Mouse (Mus musculus): ENCODE measurements around the gene Lrrc1.
A peak's percentile ranks its signal among the peaks of the same experiment; 100 is the strongest.

Gene Lrrc1

DNA sequence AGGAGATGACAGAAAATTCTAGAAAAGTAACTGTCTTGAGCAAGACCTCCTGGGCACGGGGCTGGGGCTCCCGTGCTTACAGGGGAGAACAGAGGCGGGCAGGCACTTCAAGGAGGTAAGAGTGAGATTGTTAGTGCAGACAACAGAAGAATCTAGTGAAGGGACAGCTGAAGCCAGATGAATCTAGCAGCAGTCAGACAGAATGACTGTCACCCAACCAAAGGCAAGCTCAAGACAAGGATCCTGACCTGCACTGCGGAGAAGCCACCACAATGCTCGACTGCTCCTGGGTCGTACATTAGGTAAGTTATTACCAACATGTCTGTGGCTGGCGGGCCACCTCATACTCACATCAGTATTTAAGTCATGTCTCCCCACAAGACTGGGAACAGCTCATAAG lies 3.1 kb downstream of the Lrrc1 start:
- no peak for DNase-seq

DNA sequence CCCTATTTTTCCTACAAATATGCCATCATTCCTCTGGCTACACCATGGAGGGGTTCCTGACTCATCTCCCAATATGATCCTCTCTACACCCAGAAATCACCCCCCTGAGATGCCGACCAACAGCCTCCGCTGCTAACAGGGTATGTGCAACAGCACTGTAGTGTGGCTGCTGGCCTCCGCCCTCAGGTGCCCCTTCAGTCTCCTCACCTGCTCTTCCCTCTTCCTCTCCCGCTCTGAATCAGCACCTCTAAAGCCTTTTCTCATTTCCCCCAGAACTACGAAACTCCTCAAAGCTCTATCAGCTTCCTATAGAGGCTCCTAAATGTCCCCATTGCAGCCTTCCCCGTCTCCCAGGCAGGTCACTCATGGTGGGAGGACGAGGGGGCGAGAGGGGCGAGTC lies 5.4 kb downstream of the Lrrc1 start:
- no peak for DNase-seq

DNA sequence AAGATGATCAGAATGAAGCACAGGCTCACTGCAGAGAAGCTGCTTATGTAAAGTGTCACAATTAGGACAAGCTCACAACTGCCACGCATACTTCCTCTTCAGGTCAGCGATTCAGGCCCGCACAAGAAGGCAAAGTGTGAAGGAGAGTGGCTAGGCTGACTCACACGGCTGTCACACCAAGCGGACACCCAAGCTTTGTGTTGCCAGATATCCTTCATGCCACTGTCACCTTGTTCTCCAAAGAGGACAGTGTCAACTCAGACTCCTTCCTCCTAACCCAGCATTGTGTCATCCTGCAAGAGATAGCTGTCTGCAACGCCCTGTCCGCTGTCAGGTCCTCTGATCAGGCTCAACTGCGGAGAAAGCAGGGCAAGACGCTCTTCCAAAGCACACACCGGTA lies 7.3 kb downstream of the Lrrc1 start:
- no peak for DNase-seq

DNA sequence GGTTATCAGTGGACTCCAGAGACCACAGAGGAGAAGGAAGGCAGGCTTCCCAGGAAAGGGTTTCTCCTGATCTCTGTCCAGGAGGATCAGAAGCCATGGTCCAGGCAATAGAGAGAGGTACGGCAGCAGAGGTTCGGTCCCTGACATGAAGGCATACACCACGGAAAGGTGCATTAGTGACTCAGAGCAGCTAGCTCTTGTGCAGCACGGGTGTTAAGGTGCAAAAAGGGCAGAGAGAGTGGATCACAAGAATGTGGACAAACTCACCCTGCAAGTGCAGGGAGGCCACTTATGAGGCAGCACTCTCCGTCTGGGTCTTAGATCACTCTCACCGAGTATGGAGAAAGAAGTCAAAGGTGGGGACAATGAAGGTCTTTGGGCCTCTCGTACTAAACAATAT lies 7.8 kb downstream of the Lrrc1 start:
- DNase-seq: peak; percentile 43 to 58

DNA sequence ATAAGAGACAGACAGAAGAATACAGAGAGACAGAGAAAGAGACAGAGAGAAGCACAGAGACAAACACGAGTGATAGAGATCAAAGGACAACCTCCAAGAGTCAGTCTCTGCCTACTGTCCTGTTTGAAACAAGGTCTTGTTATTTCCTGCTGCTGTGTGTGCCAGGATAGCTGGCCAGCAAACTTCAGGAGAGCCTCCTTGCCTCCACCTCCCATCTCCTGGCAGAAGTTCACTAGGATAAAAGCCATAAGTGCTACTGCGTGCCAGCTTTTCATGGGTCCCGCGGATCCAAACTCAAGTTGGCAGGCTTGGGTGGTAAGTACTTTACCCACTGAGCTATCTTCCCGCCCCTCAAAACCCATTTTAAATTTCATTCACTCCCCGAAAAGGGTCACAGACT lies 8.4 kb downstream of the Lrrc1 start:
- no peak for DNase-seq

DNA sequence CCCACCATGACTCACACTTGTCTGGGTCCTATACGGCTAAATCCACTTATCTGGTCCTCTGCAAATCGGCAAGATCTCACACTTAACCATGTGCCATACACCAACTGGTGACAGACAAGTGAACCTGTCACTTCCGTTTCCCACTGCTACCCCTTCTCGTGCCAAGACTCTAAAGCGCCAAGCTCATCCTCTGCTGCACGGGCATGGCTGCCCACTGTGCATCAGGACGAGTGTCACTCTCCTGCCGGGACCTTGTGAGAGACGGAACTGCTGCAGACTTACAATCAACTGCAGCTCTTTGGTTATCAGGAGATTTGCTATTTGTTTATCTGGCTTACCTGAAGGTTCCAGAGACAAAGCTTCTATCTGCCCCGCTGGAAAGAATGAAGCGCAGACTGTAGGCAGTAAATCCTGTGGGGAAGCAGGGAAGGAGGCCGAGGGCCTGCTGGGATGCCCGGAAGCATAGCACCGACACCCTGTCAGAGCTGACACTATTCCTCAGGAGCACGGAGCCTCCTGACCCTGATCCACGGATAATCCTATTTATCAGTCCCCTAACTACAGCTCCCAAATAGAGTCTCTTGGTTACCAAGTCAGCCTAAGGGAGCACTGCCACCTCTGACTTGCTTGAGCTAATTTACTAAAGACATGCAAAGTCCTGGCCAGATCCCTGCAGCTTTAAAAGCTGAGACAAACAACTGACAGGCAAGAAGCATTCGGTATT lies 9.5 kb downstream of the Lrrc1 start:
- no peak for DNase-seq

DNA sequence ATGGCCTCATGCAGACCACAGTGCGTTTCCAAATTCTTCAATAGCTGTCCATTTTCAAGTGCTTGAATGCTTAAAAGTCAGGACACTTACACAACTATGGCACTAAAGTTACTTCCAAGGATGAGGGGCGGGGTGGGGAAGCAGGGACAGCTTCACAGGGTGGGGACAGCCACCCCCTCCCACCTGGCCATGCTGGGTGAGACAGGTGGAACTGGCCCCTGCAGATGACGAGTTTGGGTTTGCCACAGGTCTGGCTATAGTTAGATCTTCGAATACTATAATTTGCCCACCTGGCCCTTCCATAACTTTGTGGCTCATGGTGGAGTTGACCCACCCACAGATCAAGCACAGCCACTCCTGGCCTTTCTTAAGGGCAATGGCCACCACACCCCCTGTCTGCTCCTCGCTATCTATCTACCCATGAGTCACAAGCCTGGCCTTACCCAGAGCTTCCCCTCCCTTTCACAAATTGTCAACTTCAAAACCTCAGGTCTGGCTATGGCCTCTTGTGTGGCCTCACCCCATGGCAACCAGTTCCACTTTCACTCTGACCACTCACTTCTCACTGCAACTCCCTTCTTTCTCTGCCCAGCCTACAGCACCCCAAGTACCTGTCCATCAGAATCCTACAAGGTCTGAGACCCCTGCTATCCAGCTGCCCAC lies 16.2 kb downstream of the Lrrc1 start:
- no peak for DNase-seq

DNA sequence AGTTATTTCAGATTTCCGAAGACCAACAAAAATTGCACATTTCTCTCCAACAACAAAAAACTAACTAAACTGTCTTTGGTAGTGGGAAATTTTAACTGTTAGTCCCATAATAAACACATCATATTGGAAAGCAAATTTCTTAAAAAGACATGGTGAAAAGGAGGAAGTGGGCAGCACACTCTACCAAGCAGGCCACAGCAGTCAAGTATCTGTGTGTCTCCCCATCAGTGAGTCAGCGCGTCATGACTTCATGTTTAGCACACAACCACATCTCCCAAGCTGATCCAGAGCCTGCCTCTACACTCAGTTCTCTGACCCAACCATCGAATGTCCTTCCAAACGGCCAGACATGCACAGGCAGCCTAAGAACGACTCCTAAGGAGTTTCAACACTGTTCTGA lies 17.5 kb downstream of the Lrrc1 start:
- DNase-seq: no peak

DNA sequence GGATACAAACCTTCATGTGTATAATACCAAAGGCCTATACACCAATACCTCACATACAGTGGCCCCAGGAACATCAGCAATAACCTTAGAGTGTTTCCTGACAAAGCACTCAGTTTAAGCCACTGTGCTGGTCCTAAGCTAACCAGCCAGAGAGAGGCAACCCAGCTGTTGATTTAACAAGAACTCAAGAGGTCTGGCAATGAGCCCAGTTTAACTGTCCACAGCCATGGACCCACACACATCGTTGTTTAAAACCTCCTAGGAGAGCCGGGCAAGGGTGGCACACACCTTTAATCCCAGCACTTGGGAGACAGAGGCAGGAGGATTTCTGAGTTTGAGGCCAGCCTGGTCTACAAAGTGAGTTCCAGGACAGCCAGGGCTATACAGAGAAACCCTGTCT lies 18.0 kb downstream of the Lrrc1 start:
- DNase-seq: no peak

DNA sequence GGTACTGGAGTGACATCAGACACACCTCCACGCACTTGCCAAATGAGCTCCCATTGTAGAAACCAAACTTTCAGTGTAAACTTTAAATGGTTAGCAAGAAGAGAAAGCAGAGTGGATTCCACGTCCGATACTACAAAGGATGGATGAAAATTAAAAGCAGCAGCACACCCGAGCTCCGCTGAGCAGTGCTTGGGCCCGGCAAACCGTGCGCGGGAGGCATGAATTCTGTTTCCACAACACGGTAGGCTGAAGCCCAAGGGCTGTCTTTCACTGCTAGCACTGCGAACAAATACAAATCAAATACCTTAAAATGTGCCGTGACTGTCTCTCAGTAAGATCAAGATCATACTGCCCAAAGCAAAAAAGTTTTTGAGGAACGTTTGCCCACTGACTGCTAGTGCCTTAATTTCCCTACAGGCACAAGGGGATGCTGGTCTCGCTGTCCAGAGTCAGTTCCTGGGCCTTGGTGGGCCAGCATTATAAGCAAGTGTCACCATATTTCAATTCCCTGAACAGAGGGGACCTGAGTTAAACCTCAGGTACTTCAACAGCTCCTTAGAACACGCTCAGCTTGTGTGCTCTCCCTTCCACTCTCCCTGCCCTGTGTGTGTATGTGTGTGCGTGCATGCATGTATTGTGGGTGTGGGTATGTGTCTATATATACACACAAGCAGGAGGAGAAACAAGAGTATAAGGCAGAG lies 18.9 kb downstream of the Lrrc1 start:
- DNase-seq: no peak

DNA sequence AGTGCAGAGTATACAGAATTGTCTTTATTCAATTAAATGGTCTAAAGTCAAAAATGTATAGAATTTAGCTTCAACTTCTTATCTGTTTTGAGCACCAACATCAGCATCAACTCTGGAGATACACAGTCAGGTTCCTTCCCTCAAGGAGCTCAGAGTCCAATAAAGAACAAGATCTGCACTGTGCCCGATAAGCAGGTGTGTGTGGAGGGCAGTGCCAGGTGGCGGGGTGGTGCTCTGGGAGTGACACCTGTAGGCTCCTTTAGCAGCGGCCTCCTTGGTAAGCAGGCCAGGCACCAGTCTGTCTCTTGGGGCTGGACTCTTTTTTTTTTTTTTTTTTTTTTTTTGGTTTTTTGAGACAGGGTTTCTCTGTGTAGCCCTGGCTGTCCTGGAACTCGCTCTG lies 20.9 kb downstream of the Lrrc1 start:
- no peak for DNase-seq

DNA sequence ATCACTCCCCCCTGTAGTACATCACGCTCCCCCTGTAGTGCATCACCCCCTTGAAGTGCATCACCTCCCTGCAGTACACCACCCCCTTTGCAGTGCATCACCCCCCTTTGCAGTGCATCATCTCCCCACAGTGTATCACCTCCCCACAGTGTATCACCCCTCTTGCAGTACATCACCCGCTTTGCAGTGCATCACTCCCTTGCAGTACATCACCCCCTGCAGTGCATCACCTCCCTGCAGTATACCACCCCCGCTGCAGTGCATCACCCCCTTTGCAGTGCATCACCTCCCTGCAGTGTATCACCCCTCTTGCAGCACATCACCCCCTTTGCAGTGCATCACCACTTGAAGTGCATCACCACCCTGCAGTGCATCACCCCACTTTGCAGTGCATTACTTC lies 22.2 kb downstream of the Lrrc1 start:
- DNase-seq: no peak

DNA sequence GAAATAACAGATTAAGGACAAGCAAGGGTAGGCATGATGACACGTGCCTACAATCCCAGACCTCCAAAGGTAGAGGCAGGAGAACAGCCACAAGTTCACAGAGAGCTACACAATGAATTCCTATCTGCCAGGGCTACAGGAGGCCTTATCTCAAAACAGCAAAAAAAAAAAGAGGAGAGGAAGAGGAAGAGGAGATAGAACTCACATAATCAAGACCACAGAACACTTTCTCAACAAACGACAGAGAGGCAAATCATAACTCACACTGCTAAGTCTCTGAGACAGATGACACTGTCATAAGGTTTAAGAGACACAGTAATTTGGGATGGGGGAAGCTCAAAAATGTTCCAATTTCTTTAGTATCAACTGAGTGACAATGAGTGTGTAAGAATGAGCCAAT lies 25.5 kb downstream of the Lrrc1 start:
- no peak for DNase-seq

DNA sequence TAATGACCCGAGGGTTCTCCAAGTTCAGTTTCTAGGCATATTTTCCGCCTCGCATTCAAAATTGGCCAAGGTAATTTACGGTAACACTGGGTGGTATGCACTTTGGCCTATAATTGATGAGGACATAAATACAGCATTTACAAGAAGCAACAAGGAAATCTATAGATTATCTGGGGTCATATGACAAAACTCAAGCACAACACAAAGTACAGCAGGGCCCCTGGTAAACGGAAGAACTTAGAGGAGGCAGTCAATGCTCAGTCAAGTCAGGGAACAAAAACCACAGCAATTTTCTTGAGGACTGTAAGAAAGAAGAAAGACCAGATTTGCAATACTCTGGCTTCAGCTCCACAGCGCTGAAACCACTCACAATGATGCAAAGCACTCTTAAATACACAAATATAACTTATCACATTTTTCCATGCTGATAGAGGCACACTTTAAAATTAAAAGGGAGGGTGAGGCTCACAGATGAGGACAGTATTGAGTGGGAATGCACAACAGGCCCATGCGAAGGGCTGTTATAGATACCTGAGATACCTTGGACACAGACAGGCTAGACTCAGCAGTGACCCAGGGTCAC lies 27.8 kb downstream of the Lrrc1 start:
- no peak for DNase-seq

DNA sequence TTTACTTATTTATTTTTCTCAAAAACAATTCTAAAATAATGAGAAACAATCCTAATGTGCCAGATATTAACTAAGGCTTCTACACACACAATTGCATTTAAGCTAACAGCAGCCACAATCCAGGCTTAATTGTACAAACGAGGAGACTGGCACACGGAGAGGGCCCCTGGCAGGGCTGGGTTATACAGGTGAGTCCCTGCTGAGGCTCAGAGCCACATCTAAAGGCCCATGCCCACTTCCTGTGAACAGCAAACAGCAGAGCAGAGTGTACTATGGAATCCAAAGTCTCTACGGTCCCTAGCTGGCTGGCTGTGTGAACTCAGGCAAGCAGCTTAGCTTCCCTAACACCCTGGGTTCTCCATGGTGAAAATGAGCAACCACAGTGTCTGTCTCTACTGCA lies 30.8 kb downstream of the Lrrc1 start:
- DNase-seq: no peak

DNA sequence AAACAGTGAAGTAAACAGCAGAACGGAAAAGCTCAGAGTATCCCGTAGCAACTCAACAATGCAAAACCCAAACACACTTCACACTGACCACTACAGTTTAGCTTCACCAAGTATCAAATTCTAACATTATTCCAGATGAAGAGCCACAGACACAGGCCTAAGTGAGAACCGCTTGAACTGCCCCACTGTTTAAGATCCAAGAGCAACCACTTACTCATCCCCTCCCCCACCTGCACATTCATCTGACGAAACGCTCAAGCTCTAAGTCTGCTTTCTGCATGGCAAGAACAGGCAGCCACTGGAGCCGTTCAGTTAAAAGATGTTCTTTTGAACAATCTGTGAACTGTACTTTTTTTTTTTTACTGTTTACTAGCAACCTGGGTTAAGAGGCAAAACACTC lies 32.5 kb downstream of the Lrrc1 start:
- DNase-seq: no peak

DNA sequence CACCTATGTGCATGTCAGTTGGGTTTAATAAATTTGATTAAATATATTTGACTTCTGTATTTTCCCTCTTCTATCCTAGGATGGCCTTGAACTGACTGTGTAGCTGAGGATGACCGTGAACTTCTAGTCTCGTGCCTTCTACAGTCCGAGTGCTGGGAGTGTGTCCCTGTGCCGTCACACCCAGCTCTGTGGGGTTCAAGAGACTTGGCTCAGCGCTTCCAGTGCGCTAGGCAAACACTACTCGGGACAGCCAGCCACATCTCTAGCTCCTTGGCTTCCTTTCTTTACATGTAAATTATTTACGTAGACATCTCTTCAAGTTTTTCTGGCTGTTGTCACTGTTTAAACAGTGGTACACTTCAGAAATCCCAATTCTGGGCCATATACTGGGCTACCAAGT lies 34.1 kb downstream of the Lrrc1 start:
- DNase-seq: peak in 1 of 2 experiments; percentile 57

DNA sequence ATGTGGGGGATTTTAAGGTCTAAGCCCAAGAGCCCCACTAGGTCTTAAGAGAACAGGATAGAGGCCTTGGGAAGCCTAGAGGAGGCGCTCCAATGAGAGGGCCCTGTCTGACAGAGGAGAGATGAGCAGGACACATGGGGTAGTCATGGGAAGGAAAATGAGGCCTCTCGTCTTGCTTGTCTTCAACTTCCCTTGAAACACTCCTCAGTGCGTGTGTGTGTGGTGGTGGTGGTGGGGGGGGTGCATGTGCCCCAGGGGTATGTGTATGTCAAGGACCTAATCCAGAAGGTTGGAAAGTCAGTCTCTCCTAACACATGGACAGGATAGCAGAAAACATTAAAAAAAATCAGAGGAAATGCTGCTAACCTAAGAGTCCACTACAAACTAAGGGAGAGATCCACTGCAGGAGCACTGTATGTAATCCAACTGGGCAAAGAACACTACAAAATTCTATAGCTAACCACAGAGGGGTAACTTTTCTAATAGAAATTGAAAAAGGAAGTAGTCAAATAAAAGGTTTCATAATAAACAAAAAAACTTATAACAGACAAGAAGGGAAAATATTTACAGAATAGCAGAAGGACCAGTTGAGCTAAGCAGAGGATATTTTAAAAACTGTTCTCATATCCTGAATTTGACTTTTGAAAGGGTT lies 36.8 kb downstream of the Lrrc1 start:
- no peak for DNase-seq

DNA sequence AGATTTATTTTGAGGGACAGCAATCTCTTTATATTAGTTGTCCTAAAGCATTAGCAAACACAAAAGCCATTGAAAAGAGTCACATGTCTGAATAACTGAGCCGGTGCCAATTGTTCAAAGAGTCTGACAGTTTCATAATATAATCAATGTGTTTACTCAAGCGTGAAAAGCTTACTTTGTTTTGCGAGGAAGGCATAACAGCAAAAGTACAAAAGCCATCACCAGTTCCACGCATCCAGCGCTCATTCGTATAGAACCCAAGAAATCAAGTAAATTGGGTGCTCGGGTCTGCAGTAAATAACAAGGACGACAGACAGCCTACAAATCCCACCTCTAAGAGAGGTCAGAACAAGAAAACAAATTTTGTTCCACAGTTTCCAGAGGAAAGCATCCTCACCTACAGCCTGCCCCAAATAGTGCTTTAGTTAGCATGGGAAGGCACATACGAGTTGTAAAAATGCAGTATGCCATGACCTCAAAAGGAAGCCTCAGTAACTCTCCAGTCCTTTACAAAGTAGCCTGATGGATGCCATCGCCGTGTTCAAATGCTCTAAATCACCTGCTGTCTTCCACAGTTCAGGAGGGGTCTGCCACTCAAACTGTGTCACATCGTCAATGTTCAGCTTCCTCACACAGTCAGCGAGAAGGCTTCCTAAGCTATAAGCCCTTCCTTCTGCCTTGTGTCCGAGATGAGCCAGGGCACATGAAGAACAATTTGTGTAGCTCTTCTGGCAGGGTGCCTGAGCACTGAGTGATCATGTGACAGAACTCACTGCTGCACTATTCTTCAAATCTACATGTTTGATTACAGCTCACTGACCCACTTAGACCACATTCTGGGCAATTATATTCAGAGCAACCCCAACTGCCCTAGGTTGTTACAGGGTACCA lies 41.9 kb downstream of the Lrrc1 start:
- no peak for DNase-seq

DNA sequence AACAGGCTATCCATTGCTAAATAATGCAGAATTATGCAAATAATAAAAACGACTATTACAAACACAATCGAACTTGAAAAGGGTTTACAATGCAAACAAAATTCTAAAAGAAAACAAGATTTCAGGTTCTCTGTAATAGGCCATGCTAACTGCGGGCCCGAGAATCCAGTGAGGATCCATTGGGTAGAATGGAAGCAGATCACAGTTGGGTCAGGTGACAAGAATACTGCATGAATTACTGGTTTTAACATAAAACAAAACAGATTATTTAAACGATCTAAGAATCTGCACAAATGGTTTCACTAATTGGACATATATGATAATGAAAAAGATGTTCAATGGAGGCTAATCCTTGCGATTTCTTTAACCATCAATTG lies 42.5 kb downstream of the Lrrc1 start:
- DNase-seq: no peak

DNA sequence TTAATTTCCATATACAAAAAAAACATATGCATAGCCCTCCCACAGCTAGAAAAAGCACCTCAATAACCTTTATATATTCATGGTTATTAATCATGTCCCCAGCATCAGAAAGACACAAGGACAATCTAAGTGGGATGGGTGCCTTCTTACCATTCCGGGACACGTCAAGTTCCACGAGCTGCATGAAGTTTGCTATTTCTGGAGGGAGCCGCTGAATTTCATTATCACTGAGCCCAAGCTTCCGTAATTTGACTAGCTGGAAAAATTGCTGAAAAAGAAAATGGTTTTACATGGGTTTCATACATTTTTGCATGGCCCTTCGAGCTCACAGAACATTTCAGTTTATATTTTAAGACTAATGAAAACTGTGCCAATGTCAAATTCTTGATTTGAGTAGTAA lies 45.6 kb downstream of the Lrrc1 start:
- DNase-seq: no peak

DNA sequence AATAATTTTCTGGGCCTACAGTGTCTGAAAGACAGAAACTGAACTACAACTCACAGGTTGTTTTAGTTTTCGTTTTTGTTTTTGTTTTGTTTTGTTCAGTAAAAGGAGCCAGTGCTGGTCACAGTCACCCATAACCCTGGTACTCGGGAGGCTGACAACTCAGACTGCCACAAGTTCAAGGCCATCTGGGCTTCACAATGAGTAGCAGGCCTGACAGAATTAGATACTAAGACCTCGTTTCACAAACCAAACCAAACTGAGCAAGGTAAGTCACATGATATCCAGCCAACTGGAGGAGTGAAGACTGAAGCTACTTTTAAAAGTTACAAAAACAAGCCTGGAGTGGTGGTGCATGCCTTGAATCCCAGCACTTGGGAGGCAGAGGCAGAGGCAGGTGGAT lies 46.3 kb downstream of the Lrrc1 start:
- no peak for DNase-seq

Measured in lung, postnatal 4 days (tissue).